Mouse (Mus musculus) granulocyte monocyte progenitor cell, adult 5-6 weeks (primary cell): ENCODE measurements at regions not wholly inside any gene's neighbourhood (a gene's known extent, or its start where the extent isn't known, plus 50 kb on each side); places are given as distances from the start of the nearest gene placed in this dataset.
A peak's percentile ranks its signal among the peaks of the same experiment; 100 is the strongest.

Experiments
- ATAC-seq: replicated peaks from 2 replicates; pipeline ENCODE4 v1.8.0; 2016; ENCODE audit warnings: mild to moderate bottlenecking, moderate TSS enrichment, inconsistent platforms; ENCODE audit not compliant: poor library complexity, severe bottlenecking

DNA sequence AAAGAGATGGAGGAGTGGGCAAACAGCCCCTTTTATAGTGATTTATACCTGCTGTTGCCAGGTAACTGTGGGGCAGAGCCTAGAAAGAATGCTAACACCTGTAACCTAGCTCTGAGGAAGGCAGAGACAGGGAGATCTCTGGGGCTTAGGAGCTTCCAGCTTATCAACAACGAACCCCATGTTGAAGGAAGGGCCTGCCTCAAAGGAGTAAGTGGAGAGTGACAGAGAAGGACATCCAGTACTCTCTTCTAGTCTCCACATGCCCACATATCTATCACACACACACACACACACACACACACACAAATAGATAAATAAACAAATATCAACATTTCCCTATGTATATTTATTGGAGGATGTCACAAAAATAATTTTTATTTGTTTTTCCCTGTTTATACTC lies 654.6 kb downstream of the Zfp706 start:
- ATAC-seq: no peak

DNA sequence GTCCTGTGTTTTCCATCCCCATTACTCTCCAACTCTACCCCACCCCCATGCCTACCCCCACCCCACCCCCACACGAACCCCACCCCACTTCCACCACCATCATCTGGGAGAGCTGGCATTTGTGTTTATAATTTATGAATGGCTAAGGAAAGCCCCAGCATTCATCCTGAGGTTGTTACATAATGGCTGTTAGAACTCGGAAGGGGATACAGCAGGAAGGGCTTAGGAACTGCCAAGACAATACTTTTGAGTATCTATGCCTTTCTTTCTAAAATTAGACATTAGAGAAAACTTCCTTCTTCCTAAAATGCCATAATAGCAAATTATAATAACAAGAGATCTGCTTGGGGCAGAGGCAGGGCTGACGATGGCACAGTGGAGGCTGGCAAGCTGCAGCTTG lies 655.9 kb downstream of the Zfp706 start:
- no peak for ATAC-seq

DNA sequence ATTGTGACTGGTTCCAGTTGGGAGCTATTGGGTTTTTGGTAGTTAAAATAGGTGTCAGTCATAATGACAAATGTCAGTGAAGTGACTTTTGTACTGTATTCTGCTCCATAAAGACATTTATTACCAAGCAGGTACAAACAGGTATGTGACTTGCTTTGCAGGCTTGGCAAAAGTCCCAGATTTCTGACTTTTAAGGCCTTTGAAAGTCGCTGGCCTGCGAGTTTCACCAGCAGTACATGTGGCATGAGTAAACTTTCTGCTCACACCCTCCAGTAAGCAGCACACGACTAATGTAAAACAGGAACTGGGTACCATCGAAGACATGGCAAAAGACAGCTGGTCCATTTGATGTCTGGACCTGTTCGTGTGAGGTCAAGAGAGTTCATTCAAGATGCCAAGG lies 659.2 kb downstream of the Zfp706 start:
- no peak for ATAC-seq

DNA sequence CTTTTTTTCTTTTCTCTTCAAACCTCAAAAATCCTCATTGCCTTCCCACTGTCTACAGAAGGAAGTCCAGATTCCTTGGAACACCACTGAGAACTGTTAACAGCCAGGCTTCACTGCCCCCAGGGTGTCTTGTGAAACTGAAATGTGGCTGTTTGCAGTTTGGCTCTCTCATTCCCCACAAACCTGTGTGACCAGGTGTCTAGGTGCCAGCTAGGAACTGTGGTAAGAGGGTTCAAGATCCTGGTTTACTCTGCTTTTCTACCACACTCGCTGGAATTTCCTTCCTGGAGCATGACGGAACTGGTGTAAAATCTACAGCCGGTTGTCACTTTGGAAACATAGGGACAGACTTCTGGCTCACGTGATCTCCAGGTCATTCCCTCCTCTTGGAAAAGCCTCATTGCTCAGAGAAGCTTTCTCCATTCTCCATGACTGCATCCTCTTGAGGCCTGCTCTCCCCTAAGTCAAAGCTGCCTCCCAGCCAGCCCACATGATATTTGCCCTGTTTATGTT lies 660.2 kb downstream of the Zfp706 start:
- no peak for ATAC-seq

DNA sequence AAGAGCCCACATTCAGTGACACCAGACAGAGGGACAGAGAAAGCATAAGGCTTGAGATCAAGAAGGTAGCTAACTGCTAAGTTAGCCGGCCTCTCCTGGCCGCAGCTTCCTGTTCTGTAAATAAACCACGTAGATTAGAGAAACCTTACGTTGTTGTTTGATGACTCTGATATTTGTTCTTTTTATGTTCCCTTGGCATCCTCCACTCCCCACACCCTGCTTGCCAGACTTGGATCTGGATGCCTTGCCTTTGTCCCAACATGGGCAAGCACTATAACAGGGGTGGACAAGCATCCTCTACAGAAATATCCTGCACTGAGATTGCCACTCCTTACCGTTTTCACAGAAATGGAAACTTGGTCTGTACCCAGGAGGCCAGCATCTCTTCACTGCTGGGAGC lies 661.4 kb downstream of the Zfp706 start:
- ATAC-seq: peak; percentile 25; the same call in 1 of the 2 replicates

DNA sequence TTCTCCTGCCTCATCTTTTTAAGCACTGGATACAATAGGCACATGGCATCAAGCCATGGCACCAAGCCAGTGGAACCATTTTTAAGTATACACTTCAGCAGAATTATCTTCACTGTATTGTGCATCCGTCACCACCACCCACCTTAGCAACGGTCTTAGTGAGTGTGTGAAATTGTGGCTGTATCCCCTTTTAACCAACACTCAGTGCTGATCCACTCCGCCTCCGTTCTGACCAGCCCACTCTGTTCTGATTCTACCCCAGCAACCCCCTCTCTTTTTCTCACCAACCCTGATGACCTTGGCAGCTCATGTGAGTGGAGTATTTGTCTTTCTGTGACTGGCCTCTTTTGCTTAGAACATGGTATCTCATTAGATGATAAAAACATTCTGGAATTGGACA lies 662.2 kb downstream of the Zfp706 start:
- no peak for ATAC-seq

DNA sequence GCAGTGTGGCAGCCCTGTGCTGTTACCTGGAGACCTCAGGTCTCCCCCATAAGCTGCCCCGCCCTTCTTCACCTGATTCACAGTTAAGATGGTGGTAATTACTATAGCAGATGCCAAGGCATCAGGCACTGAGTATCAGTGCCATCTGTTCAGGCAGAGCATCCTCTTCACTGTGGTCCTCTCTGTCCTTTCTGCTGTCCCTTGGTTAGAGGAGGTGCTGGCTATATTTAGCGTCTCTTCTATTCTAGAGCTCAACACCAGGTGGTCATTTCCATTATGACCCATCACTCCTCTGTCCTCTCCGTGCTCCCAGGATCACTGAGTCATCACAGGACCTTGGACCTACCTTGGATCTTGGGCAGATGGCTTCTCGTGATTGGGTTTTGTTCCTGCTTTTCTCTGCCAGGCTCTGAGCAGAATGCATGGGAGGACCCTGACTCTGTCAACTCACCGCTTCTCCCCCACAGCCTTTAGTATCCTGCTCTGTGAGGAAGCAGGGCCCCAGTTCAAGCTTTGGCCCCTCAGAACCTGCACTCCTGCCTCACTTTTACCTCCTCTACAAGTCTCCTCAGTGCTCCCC lies 667.5 kb downstream of the Zfp706 start:
- no peak for ATAC-seq

DNA sequence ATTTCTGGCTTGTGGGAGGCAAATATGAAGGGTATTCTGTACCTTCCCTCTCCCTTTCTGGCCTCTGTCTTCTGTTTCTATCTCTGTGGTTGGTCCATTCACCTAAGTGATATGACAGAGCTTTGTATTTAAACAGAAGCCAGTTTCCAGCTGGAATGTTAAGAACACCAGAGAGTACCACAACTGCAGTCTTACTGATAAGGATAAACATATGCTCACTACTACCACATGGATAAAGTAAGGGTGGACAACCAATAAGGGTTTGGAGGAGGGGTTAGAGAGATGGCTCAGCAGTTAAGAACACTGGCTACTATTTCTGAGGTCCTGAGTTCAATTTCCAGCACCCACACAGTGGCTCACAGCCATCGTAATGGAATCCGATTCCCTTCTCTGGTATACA lies 668.8 kb downstream of the Zfp706 start:
- no peak for ATAC-seq

DNA sequence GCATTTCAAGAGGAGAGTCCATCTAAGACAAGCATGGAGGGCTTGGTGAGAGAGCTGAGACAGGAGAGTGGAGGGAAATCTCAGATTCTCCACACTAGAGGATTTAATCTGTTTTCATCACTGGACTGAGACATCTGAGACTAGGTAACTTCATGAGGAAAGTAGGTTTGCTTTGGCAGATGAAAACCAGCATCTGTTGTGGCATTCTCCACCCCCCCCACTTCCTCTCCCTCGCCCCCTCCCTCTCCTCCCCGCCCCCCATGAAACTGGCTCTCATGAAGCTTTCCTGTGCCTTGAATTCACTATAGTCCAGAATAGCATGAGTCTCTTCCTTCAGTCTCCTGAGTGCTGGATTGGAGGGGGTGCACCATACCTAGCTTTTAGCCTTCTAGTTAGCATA lies 670.7 kb downstream of the Zfp706 start:
- no peak for ATAC-seq

DNA sequence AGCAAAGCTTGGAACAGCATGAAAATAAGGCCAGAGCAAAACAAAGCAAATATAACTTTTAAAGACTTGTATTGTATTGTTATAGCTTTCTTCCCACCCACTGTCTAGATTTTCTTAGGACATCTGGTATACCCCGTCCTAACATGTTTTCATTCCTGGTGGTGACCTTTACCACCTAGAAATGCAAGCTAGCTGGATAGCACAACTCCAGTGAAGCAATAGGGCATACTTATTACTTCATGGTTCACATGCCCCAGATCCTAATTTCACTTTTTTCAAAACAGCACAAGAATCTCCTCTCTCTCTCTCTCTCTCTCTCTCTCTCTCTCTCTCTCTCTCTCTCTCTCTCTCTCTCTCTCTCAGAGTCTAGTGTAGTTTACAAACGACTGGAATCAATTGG lies 672.5 kb downstream of the Zfp706 start:
- peak; percentile 17; the same call in 1 of the 2 replicates for ATAC-seq

DNA sequence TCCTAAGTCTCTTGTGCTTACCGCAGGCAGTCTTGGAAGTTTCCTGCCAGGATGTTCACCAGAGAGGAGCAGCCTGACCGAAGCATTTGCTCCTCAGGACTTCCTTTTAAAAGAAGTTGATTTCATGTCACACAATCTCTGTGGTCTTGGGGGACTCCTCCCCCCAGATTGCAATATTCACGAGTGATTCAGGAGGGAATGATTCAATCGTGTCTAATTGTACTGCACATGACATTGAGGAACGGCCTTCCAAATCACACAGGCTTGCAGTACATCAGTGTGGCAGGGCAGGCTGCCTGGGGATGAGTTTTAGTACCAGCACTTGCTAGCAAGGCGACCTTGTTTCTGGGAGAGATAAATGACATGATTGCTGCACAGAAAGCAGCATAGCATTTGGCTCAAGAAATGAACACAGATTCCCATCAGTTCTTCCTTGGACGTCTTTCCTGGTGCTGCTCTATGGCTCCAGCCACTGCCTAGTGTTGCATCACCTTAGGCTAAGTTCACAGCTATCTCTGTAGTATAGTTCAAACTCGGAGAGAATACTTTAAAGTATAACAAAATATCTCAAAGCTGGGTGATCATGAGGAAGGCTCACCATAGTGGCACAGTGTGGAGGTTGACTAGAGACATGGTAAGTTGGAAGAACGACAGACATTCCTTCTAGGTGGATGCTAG lies 673.0 kb downstream of the Zfp706 start:
- peak; percentile 86 for ATAC-seq

DNA sequence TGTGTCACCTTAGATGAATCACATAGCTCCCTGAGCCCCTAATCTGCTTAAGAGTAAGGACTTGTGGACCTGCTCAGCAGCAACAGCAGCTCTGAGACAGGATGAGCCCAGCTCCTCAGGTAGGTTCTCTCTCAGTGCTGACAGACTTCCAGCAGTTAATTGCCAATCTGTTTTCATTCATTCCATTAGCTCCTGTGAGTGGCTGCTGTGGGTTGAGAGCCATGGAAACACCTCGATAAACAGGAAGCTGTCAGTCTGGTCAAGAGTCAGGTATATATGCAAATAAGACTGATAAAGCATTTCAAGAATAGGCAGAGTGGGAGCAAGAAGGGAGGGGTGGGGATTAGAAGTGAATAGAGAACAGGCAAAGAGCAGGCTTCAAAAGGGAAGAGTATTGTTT lies 673.7 kb downstream of the Zfp706 start:
- ATAC-seq: no peak

DNA sequence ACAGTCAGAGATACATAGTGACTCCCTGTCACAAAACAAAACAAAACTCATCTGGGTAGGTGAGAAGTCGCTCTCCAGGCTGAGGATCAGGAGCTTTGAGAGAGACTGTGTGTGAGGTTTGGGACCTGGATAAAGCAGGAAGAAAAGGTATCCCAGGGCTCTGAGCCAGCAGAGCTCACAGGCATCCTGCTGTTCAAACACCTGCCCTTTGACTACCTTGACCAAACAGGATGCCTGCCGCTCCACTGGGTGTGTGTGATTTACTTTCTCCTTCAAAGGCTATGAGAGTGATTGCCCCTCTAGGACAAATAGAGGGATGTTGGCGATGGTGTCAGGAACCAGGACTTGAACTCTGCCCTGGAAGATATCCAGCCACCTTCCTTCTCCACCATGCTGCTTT lies 674.3 kb downstream of the Zfp706 start:
- no peak for ATAC-seq
